Mouse (Mus musculus): ENCODE data around the gene Umod. TPM values are rescaled to one million over a fixed set of nuclear protein-coding genes. Genes with fewer than 3 reads are reported as not detected.

Gene Umod
- total RNA-seq, 1 experiment: not detected

GRCm38 (mm10) chr7:119519163-119519562 is 40.1 kb upstream of the Umod start, which contains the start of gene Acsm5:
TSS of gene Acsm5 (plus strand) at chr7:119519463.
- H3K4me3 ChIP-seq (ENCODE audit: insufficient read depth in 1 of 2, low read depth in 1 of 2, low read length in 2 of 2, poor library complexity in 1 of 2, severe bottlenecking in 1 of 2): no peak within 1 kb of the TSS
- no peak within 1 kb of the TSS for H3K9ac ChIP-seq (ENCODE audit: insufficient read depth, low read depth, low read length, poor library complexity, severe bottlenecking)
- in situ Hi-C loops (cut with MboI; ENCODE audit: low sequenced_read_pairs in 2 of 2, unreplicated experiment in 2 of 2): loop anchor here in 1 of 2 experiments (10.0 kb wide), 1 partner anchor 504 kb away; no protein-coding TSS in a partner anchor
- H3K9me3 ChIP-seq (ENCODE audit: control insufficient read depth, insufficient read depth, low read depth, low read length): no peaks in the 10 kb centered on the region
- H3K27ac ChIP-seq (ENCODE audit: insufficient read depth, low read depth, low read length, poor library complexity, severe bottlenecking): no peak within 1 kb of the TSS
- no peak for TF ChIP-seq CHD2 (IDR thresholded peaks at IDR 0.05; ENCODE audit: low read depth, low read length)
- no peak for TF ChIP-seq HCFC1 (IDR thresholded peaks at IDR 0.05; ENCODE audit: borderline replicate concordance, insufficient read depth, low read length)
- TF ChIP-seq ZNF384 (IDR thresholded peaks at IDR 0.05; ENCODE audit: low read depth, low read length): no peak
- no peak for TF ChIP-seq ZC3H11A (IDR thresholded peaks at IDR 0.05; ENCODE audit: borderline replicate concordance, low read depth, low read length)
- no peak for TF ChIP-seq MAFK (IDR thresholded peaks at IDR 0.05; ENCODE audit: insufficient read depth, low read depth, low read length)
- DNase-seq (ENCODE audit: low read depth, low spot score): no peak
- no peaks in the 10 kb centered on the region for H3K36me3 ChIP-seq (ENCODE audit: control insufficient read depth, insufficient read depth, low read length, poor library complexity, severe bottlenecking)
- H3K4me1 ChIP-seq (ENCODE audit: control insufficient read depth in 2 of 2, insufficient read depth in 2 of 2, low read length in 2 of 2, poor library complexity in 1 of 2): no peaks in the 10 kb centered on the region

- Histone ChIP-seq H3K4me3 (ENCODE audit: insufficient read depth in 1 of 2, low read depth in 1 of 2, low read length in 2 of 2, poor library complexity in 1 of 2, severe bottlenecking in 1 of 2) (no peak overlapping the region), H3K27ac (ENCODE audit: insufficient read depth, low read depth, low read length, poor library complexity, severe bottlenecking) (no peak overlapping the region), H3K36me3 (ENCODE audit: control insufficient read depth, insufficient read depth, low read length, poor library complexity, severe bottlenecking) (no peaks in the 10 kb centered on the region), H3K4me1 (ENCODE audit: control insufficient read depth in 2 of 2, insufficient read depth in 2 of 2, low read length in 2 of 2, poor library complexity in 1 of 2) (no peaks in the 10 kb centered on the region), H3K9me3 (ENCODE audit: control insufficient read depth, insufficient read depth, low read depth, low read length) (no peaks in the 10 kb centered on the region), H3K9ac (ENCODE audit: insufficient read depth, low read depth, low read length, poor library complexity, severe bottlenecking) (no peak overlapping the region)
- TF ChIP-seq ZNF384 (IDR thresholded peaks at IDR 0.05; ENCODE audit: low read depth, low read length): no peak
- TF ChIP-seq MAFK (IDR thresholded peaks at IDR 0.05; ENCODE audit: insufficient read depth, low read depth, low read length): no peak
- no peak for TF ChIP-seq ZC3H11A (IDR thresholded peaks at IDR 0.05; ENCODE audit: borderline replicate concordance, low read depth, low read length)
- TF ChIP-seq CHD2 (IDR thresholded peaks at IDR 0.05; ENCODE audit: low read depth, low read length): no peak
- no peak for TF ChIP-seq HCFC1 (IDR thresholded peaks at IDR 0.05; ENCODE audit: borderline replicate concordance, insufficient read depth, low read length)
- no peak for DNase-seq (ENCODE audit: low read depth, low spot score)
- in situ Hi-C loops (cut with MboI; ENCODE audit: low sequenced_read_pairs in 2 of 2, unreplicated experiment in 2 of 2): loop anchor here in 1 of 2 experiments (10.0 kb wide), 1 partner anchor 501 kb away; no protein-coding TSS in a partner anchor
Measured at GRCm38 (mm10) chr7:119516272-119516558, 37.1 kb upstream of the Umod start.

- Histone ChIP-seq H3K4me1 (ENCODE audit: control insufficient read depth in 2 of 2, insufficient read depth in 2 of 2, low read length in 2 of 2, poor library complexity in 1 of 2) (no peaks in the 10 kb centered on the region), H3K27ac (ENCODE audit: insufficient read depth, low read depth, low read length, poor library complexity, severe bottlenecking) (no peak overlapping the region), H3K4me3 (ENCODE audit: insufficient read depth in 1 of 2, low read depth in 1 of 2, low read length in 2 of 2, poor library complexity in 1 of 2, severe bottlenecking in 1 of 2) (no peak overlapping the region), H3K9ac (ENCODE audit: insufficient read depth, low read depth, low read length, poor library complexity, severe bottlenecking) (no peak overlapping the region), H3K36me3 (ENCODE audit: control insufficient read depth, insufficient read depth, low read length, poor library complexity, severe bottlenecking) (no peaks in the 10 kb centered on the region), H3K9me3 (ENCODE audit: control insufficient read depth, insufficient read depth, low read depth, low read length) (no peaks in the 10 kb centered on the region)
- DNase-seq (ENCODE audit: low read depth, low spot score): peak; percentile 20
- in situ Hi-C loops (cut with MboI; ENCODE audit: low sequenced_read_pairs in 2 of 2, unreplicated experiment in 2 of 2): loop anchor here in 1 of 2 experiments (10.0 kb wide), 1 partner anchor 501 kb away; no protein-coding TSS in a partner anchor
- no peak for TF ChIP-seq CHD2 (IDR thresholded peaks at IDR 0.05; ENCODE audit: low read depth, low read length)
- peak; percentile 32; the same call in 1 of the 2 replicates for TF ChIP-seq ZC3H11A (IDR thresholded peaks at IDR 0.05; ENCODE audit: borderline replicate concordance, low read depth, low read length)
Measured at GRCm38 (mm10) chr7:119515492-119516271, 36.6 kb upstream of the Umod start.

- in situ Hi-C loops (cut with MboI; ENCODE audit: low sequenced_read_pairs in 2 of 2, unreplicated experiment in 2 of 2): loop anchor here in 1 of 2 experiments (10.0 kb wide), 1 partner anchor 498 kb away; no protein-coding TSS in a partner anchor
- no peaks in the 10 kb centered on the region for H3K4me1 ChIP-seq (ENCODE audit: control insufficient read depth in 2 of 2, insufficient read depth in 2 of 2, low read length in 2 of 2, poor library complexity in 1 of 2)
- TF ChIP-seq MAFK (IDR thresholded peaks at IDR 0.05; ENCODE audit: insufficient read depth, low read depth, low read length): no peak
- no peak for TF ChIP-seq ZC3H11A (IDR thresholded peaks at IDR 0.05; ENCODE audit: borderline replicate concordance, low read depth, low read length)
- no peak for TF ChIP-seq CHD2 (IDR thresholded peaks at IDR 0.05; ENCODE audit: low read depth, low read length)
- no peak for TF ChIP-seq ZNF384 (IDR thresholded peaks at IDR 0.05; ENCODE audit: low read depth, low read length)
- no peak for TF ChIP-seq HCFC1 (IDR thresholded peaks at IDR 0.05; ENCODE audit: borderline replicate concordance, insufficient read depth, low read length)
- H3K9ac ChIP-seq (ENCODE audit: insufficient read depth, low read depth, low read length, poor library complexity, severe bottlenecking): no peak overlapping the region
- H3K36me3 ChIP-seq (ENCODE audit: control insufficient read depth, insufficient read depth, low read length, poor library complexity, severe bottlenecking): no peaks in the 10 kb centered on the region
- no peaks in the 10 kb centered on the region for H3K9me3 ChIP-seq (ENCODE audit: control insufficient read depth, insufficient read depth, low read depth, low read length)
- no peak overlapping the region for H3K4me3 ChIP-seq (ENCODE audit: insufficient read depth in 1 of 2, low read depth in 1 of 2, low read length in 2 of 2, poor library complexity in 1 of 2, severe bottlenecking in 1 of 2)
- peak; percentile 52 for DNase-seq (ENCODE audit: low read depth, low spot score)
- no peak overlapping the region for H3K27ac ChIP-seq (ENCODE audit: insufficient read depth, low read depth, low read length, poor library complexity, severe bottlenecking)
Measured at GRCm38 (mm10) chr7:119513056-119513455, 34.0 kb upstream of the Umod start.
